Mouse (Mus musculus) heart, embryonic 11.5 days (tissue): ENCODE data around the gene Rgp1. TPM values are rescaled to one million over a fixed set of nuclear protein-coding genes. Genes with fewer than 3 reads are reported as not detected.

Experiments used
- ATAC-seq: fragments of 200-750 bp; cut with Nextera tagmentation; replicated peaks from 2 replicates; pipeline ENCODE4 v1.8.0; 2017; ENCODE audit warnings: moderate library complexity; ENCODE audit not compliant: insufficient number of reproducible peaks, low FRiP score, low TSS enrichment
- H3K27ac ChIP-seq: fragments of 300-500 bp; sonication (generic); 2 replicates; pipeline ENCODE4 v1.5.1; 2014; ENCODE audit warnings: mild to moderate bottlenecking, low read depth, low read length
- H3K27me3 ChIP-seq: fragments of 300-500 bp; sonication (generic); 2 replicates; pipeline ENCODE4 v1.6.1; 2014; ENCODE audit warnings: mild to moderate bottlenecking, low read length, mixed read lengths; ENCODE audit not compliant: control insufficient read depth, insufficient read depth
- H3K36me3 ChIP-seq: fragments of 300-500 bp; sonication (generic); 2 replicates; pipeline ENCODE4 v1.6.1; 2014; ENCODE audit warnings: mild to moderate bottlenecking, low read length, moderate library complexity, mixed read lengths; ENCODE audit not compliant: control insufficient read depth, insufficient read depth
- H3K4me1 ChIP-seq: fragments of 300-500 bp; sonication (generic); 2 replicates; pipeline ENCODE4 v1.6.1; 2014; ENCODE audit warnings: low read length; ENCODE audit not compliant: control insufficient read depth, insufficient read depth
- H3K4me2 ChIP-seq: fragments of 300-500 bp; sonication (generic); 2 replicates; pipeline ENCODE4 v1.6.1; 2014; ENCODE audit warnings: mild to moderate bottlenecking, moderate library complexity
- H3K4me3 ChIP-seq: fragments of 300-500 bp; sonication (generic); 2 replicates; pipeline ENCODE4 v1.5.1; 2014; ENCODE audit warnings: low read depth, low read length
- H3K9ac ChIP-seq: fragments of 300-500 bp; sonication (generic); 2 replicates; pipeline ENCODE4 v1.6.1; 2014; ENCODE audit warnings: mild to moderate bottlenecking, low read depth, low read length, moderate library complexity
- H3K9me3 ChIP-seq: fragments of 300-500 bp; sonication (generic); replicated peaks from 2 replicates; pipeline ENCODE4 v1.6.1; 2016; ENCODE audit warnings: low read length; ENCODE audit not compliant: control insufficient read depth
- WGBS: fragments of 180-500 bp; shearing (Covaris S2); extraction: QIAGEN DNeasy Blood & Tissue Kit; methylation state at CpG from one replicate; pipeline ENCODE4 v1.1.7; 2014; ENCODE audit not compliant: insufficient replicate concordance; 5-methylcytosine and 5-hydroxymethylcytosine counted together
- polyA plus RNA-seq: library from polyadenylated mRNA; unstranded; fragments of >200 nt; fragmentation: Nextera tagmentation; extraction: Ambion mirVana; gene quantifications from 2 replicates; pipeline ENCODE4 v1.2.1, GENCODE M21; 2014

The Rgp1 gene
- 20.1 and 32.5 TPM in 2 replicates for polyA plus RNA-seq

- H3K27me3 ChIP-seq, result no peaks in the 10 kb centered on the region
- H3K4me1 ChIP-seq, result peaks cover 19% of the 10 kb centered on the region
- WGBS, result under 1% methylated on average over 76 of the region's 76 CpGs
- peak within 1 kb of the TSS; percentile 80 for H3K9ac ChIP-seq
- H3K4me3 ChIP-seq, result peak within 1 kb of the TSS; percentile 75
- H3K27ac ChIP-seq, result peak within 1 kb of the TSS; percentile 80
- peak; percentile 92 for ATAC-seq
- no peaks in the 10 kb centered on the region for H3K9me3 ChIP-seq
- peaks cover 14% of the 10 kb centered on the region for H3K36me3 ChIP-seq
- H3K4me2 ChIP-seq, result peak within 1 kb of the TSS; percentile 93
These were observed at the start of gene Rgp1, which contains the start of gene Gba2 for GRCm38 (mm10) chr4:43578376-43579204. TSS of gene Rgp1 (plus strand) at chr4:43578715. TSS of gene Gba2 (minus strand) at chr4:43578873.

- H3K9ac ChIP-seq, result no peak overlapping the region
- no peak for ATAC-seq
- WGBS, result 48% methylated on average over 8 of the region's 8 CpGs
- peaks cover 29% of the 10 kb centered on the region for H3K36me3 ChIP-seq
- no peak overlapping the region for H3K27ac ChIP-seq
- no peak overlapping the region for H3K4me3 ChIP-seq
- no peak overlapping the region for H3K4me2 ChIP-seq
- H3K27me3 ChIP-seq, result no peaks in the 10 kb centered on the region; the same call in 1 of the 2 replicates
- no peaks in the 10 kb centered on the region for H3K9me3 ChIP-seq
- H3K4me1 ChIP-seq, result peaks cover 11% of the 10 kb centered on the region
These were observed 48.4 kb upstream of the Rgp1 start for GRCm38 (mm10) chr4:43530081-43530501.

GRCm38 (mm10) chr4:43530581-43530980 is 47.9 kb upstream of the Rgp1 start:
- Histone ChIP-seq H3K4me1 (peaks cover 11% of the 10 kb centered on the region), H3K27ac (no peak overlapping the region), H3K9ac (no peak overlapping the region), H3K4me3 (no peak overlapping the region), H3K9me3 (no peaks in the 10 kb centered on the region), H3K27me3 (no peaks in the 10 kb centered on the region; the same call in 1 of the 2 replicates), H3K36me3 (peaks cover 34% of the 10 kb centered on the region), H3K4me2 (no peak overlapping the region)
- WGBS, result 18% methylated on average over 7 of the region's 7 CpGs
- no peak for ATAC-seq

GRCm38 (mm10) chr4:43533270-43533669 is 45.2 kb upstream of the Rgp1 start:
- WGBS, result 79% methylated on average over 9 of the region's 9 CpGs
- ATAC-seq, result no peak
- Histone ChIP-seq H3K4me1 (peaks cover 11% of the 10 kb centered on the region), H3K4me2 (no peak overlapping the region), H3K9me3 (no peaks in the 10 kb centered on the region), H3K36me3 (peaks cover 59% of the 10 kb centered on the region), H3K4me3 (no peak overlapping the region), H3K27ac (no peak overlapping the region), H3K27me3 (no peaks in the 10 kb centered on the region), H3K9ac (no peak overlapping the region)

GRCm38 (mm10) chr4:43535628-43536027 is 42.9 kb upstream of the Rgp1 start:
- no peak overlapping the region for H3K9ac ChIP-seq
- H3K27me3 ChIP-seq, result no peaks in the 10 kb centered on the region
- no peak for ATAC-seq
- WGBS, result 93% methylated on average over 8 of the region's 8 CpGs
- peaks cover 80% of the 10 kb centered on the region for H3K36me3 ChIP-seq
- no peaks in the 10 kb centered on the region for H3K9me3 ChIP-seq
- H3K4me1 ChIP-seq, result peaks cover 7% of the 10 kb centered on the region
- no peak overlapping the region for H3K27ac ChIP-seq
- H3K4me2 ChIP-seq, result no peak overlapping the region
- H3K4me3 ChIP-seq, result no peak overlapping the region

- Histone ChIP-seq H3K9ac (no peak overlapping the region), H3K27me3 (no peaks in the 10 kb centered on the region), H3K27ac (no peak overlapping the region), H3K4me3 (no peak overlapping the region), H3K4me1 (peaks cover 4% of the 10 kb centered on the region), H3K36me3 (peaks cover 78% of the 10 kb centered on the region), H3K4me2 (no peak overlapping the region), H3K9me3 (no peaks in the 10 kb centered on the region)
- ATAC-seq, result no peak
- WGBS, result 90% methylated on average over 9 of the region's 9 CpGs
These were observed 42.5 kb upstream of the Rgp1 start for GRCm38 (mm10) chr4:43536031-43536430.

- WGBS, result 76% methylated on average over 3 of the region's 3 CpGs
- H3K27me3 ChIP-seq, result no peaks in the 10 kb centered on the region
- peaks cover 86% of the 10 kb centered on the region for H3K36me3 ChIP-seq
- H3K9me3 ChIP-seq, result no peaks in the 10 kb centered on the region
- H3K4me3 ChIP-seq, result no peak overlapping the region
- ATAC-seq, result no peak
- no peaks in the 10 kb centered on the region for H3K4me1 ChIP-seq
- H3K4me2 ChIP-seq, result no peak overlapping the region
- H3K27ac ChIP-seq, result no peak overlapping the region
- H3K9ac ChIP-seq, result no peak overlapping the region
These were observed 36.5 kb upstream of the Rgp1 start for GRCm38 (mm10) chr4:43542044-43542443.

GRCm38 (mm10) chr4:43546375-43547047 is 32.0 kb upstream of the Rgp1 start:
- no peaks in the 10 kb centered on the region for H3K4me1 ChIP-seq
- ATAC-seq, result no peak
- H3K27ac ChIP-seq, result no peak overlapping the region
- H3K9ac ChIP-seq, result no peak overlapping the region
- H3K9me3 ChIP-seq, result no peaks in the 10 kb centered on the region
- H3K4me2 ChIP-seq, result no peak overlapping the region
- peaks cover 91% of the 10 kb centered on the region for H3K36me3 ChIP-seq
- H3K4me3 ChIP-seq, result no peak overlapping the region
- no peaks in the 10 kb centered on the region for H3K27me3 ChIP-seq
- 85% methylated on average over 12 of the region's 12 CpGs for WGBS
